Mouse (Mus musculus) midbrain, embryonic 12.5 days (tissue): ENCODE measurements around the gene Lrp1. TPM values are rescaled to one million over a fixed set of nuclear protein-coding genes. Genes with fewer than 3 reads are reported as not detected.
A peak's percentile ranks its signal among the peaks of the same experiment; 100 is the strongest.

Experiments
- ATAC-seq: fragments of 200-750 bp; cut with Nextera tagmentation; 2 replicates; pipeline ENCODE4 v1.8.0; 2017; ENCODE audit warnings: low read depth, moderate TSS enrichment, moderate library complexity; ENCODE audit not compliant: low FRiP score
- H3K27ac ChIP-seq: fragments of 300-500 bp; sonication (generic); replicated peaks from 2 replicates; pipeline ENCODE4 v1.5.1; 2016; ENCODE audit warnings: mild to moderate bottlenecking
- H3K27me3 ChIP-seq: fragments of 300-500 bp; sonication (generic); 2 replicates; pipeline ENCODE4 v1.6.1; 2016; ENCODE audit warnings: mild to moderate bottlenecking
- H3K36me3 ChIP-seq: fragments of 300-500 bp; sonication (generic); 2 replicates; pipeline ENCODE4 v1.6.1; 2016
- H3K4me1 ChIP-seq: fragments of 300-500 bp; sonication (generic); 2 replicates; pipeline ENCODE4 v1.6.1; 2016
- H3K4me2 ChIP-seq: fragments of 300-500 bp; sonication (generic); replicated peaks from 2 replicates; pipeline ENCODE4 v1.6.1; 2016; ENCODE audit warnings: mild to moderate bottlenecking, moderate library complexity
- H3K4me3 ChIP-seq: fragments of 300-500 bp; sonication (generic); 2 replicates; pipeline ENCODE4 v1.5.1; 2016; ENCODE audit warnings: mild to moderate bottlenecking
- H3K9ac ChIP-seq: fragments of 300-500 bp; sonication (generic); replicated peaks from 2 replicates; pipeline ENCODE4 v1.6.1; 2016; ENCODE audit warnings: mild to moderate bottlenecking, moderate library complexity
- H3K9me3 ChIP-seq: fragments of 300-500 bp; sonication (generic); 2 replicates; pipeline ENCODE4 v1.6.1; 2016; ENCODE audit warnings: mild to moderate bottlenecking
- WGBS: fragments of 180-500 bp; shearing (Covaris S2); methylation state at CpG from one replicate; pipeline ENCODE4 v1.1.7; 2016; 5-methylcytosine and 5-hydroxymethylcytosine counted together
- polyA plus RNA-seq: library from polyadenylated mRNA; unstranded; fragments of >200 nt; fragmentation: Nextera tagmentation; extraction: Ambion mirVana; gene quantifications from 2 replicates; pipeline ENCODE4 v1.2.1, GENCODE M21; 2016

Gene Lrp1
- polyA plus RNA-seq, 1 experiment from 2014 or later, result 98.1 TPM

DNA sequence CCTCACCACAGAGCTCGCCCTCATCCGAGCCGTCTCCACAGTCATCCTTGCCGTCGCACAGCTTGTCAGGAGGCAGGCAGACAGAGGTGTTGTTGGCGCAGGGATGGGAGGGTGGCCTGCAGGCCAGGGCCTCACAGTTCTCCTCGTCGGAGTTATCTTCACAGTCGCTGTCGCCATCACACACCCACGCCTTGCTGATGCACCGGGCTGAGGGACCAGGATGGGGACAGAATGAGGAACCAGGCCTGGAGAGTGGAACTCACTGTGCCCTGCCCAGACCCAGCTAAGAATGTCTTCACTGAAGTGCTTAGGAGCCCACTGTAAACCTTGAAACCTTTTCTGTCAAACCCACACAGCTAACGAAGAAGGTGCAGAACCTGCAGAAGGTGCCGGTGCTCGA lies 43.0 kb downstream of the Lrp1 start:
- Histone ChIP-seq H3K4me1 (no peaks in the 10 kb centered on the region), H3K4me2 (no peak overlapping the region), H3K9ac (no peak overlapping the region), H3K36me3 (peaks cover 100% of the 10 kb centered on the region), H3K4me3 (no peak overlapping the region), H3K9me3 (no peaks in the 10 kb centered on the region), H3K27me3 (no peaks in the 10 kb centered on the region), H3K27ac (no peak overlapping the region)
- 95% methylated on average over 15 of the region's 15 CpGs for WGBS
- ATAC-seq, result no peak

DNA sequence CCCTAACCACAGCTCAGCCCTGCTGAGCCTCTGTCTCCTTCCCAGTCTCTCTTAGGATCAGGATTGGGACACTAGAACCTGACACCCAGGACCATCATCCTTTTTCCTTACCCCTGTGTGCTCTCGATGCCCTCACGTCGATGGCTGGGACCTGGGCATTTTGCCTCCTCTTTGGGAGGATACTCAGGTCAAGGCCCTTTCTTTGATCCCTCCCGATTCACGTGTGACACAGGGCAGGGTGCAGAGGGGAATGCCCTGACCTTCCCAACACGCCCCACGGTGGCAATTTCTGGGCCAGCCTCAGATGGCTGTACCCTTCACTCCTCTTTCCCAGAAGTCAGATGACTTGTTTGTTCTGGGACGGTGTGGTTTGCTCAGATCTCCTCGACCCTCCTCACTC lies 43.8 kb downstream of the Lrp1 start:
- Histone ChIP-seq H3K9ac (no peak overlapping the region), H3K27ac (no peak overlapping the region), H3K4me3 (no peak overlapping the region), H3K9me3 (no peaks in the 10 kb centered on the region), H3K36me3 (peaks cover 100% of the 10 kb centered on the region), H3K27me3 (no peaks in the 10 kb centered on the region), H3K4me1 (no peaks in the 10 kb centered on the region), H3K4me2 (no peak overlapping the region)
- no peak for ATAC-seq
- 87% methylated on average over 9 of the region's 9 CpGs for WGBS

DNA sequence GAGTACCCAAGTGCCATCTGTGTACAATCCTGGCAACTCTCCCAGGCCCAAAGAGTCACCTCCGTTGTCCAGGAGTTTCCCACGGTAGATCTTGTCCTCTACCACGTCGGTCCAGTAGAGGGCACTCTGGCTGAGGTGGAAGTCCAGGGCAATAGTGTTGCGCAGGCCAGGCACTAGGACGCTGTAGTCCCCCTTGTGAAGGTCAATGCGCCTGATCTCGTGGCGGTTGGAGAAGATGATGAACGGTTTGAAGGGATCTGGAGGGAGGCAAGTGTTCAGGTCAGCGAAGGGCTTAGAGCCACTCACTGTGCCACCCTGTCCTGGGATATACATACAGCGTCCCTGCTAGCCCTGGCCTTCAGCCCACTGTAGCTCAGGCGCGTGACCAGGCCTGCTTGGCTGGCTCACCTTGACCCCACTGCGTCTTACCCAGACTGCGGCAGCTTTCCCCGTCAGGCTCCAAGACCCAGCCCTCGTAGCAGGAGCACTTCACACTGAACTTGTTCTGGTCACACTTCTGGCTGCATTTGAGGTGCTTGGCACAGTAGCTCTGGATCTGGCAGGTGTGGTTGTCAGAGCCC lies 44.5 kb downstream of the Lrp1 start:
- 69% methylated on average over 18 of the region's 18 CpGs for WGBS
- Histone ChIP-seq H3K4me2 (no peak overlapping the region), H3K9me3 (no peaks in the 10 kb centered on the region), H3K4me3 (no peak overlapping the region), H3K4me1 (no peaks in the 10 kb centered on the region), H3K36me3 (peaks cover 100% of the 10 kb centered on the region), H3K9ac (no peak overlapping the region), H3K27me3 (no peaks in the 10 kb centered on the region), H3K27ac (no peak overlapping the region)
- ATAC-seq, result no peak

DNA sequence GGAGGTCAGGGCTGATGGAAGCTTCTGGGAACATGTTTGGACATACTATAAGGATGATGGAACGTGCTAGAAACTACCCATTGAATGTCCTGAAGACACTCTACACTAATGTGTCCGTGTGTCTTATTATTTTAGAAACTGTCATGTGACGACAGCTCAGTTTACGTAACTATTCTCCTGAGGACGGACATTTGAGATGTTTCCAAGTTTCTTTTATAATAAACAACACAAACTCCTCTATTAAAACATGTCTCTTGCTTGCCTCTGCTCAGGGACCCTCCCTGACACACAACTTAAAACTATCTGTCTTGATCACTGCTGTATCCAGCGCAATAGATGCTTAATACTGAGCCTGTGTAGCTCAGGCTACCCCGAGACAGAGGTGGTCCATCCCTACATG lies 45.2 kb downstream of the Lrp1 start:
- Histone ChIP-seq H3K36me3 (peaks cover 100% of the 10 kb centered on the region), H3K27me3 (no peaks in the 10 kb centered on the region), H3K9me3 (no peaks in the 10 kb centered on the region), H3K4me1 (no peaks in the 10 kb centered on the region), H3K4me2 (no peak overlapping the region), H3K27ac (no peak overlapping the region), H3K9ac (no peak overlapping the region), H3K4me3 (no peak overlapping the region)
- no peak for ATAC-seq
- 96% methylated on average over 7 of the region's 7 CpGs for WGBS

DNA sequence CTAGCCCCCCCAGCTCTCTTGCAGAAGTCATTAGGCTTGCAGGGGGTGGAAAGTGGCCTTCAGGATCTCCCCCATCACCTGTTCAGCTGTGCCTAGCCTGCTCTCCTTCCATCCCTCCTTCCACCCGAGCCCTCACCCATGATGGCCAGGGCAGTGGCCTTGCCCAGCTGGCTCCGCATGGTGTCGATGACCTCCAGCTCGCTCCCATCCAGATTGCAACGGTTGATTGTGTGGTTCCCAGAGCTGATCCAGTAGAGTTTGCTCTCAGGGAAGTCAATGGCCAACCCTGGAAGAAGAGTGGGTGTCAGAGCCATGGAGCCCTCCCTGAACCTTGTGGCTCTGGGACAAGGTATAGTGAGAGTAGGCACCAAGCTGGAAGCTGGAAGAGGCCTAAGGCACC lies 48.7 kb downstream of the Lrp1 start:
- Histone ChIP-seq H3K4me3 (no peak overlapping the region), H3K36me3 (peaks cover 86% of the 10 kb centered on the region), H3K9ac (no peak overlapping the region), H3K27me3 (no peaks in the 10 kb centered on the region), H3K9me3 (no peaks in the 10 kb centered on the region), H3K4me2 (no peak overlapping the region), H3K4me1 (no peaks in the 10 kb centered on the region), H3K27ac (no peak overlapping the region)
- no peak for ATAC-seq
- 92% methylated on average over 5 of the region's 5 CpGs for WGBS

DNA sequence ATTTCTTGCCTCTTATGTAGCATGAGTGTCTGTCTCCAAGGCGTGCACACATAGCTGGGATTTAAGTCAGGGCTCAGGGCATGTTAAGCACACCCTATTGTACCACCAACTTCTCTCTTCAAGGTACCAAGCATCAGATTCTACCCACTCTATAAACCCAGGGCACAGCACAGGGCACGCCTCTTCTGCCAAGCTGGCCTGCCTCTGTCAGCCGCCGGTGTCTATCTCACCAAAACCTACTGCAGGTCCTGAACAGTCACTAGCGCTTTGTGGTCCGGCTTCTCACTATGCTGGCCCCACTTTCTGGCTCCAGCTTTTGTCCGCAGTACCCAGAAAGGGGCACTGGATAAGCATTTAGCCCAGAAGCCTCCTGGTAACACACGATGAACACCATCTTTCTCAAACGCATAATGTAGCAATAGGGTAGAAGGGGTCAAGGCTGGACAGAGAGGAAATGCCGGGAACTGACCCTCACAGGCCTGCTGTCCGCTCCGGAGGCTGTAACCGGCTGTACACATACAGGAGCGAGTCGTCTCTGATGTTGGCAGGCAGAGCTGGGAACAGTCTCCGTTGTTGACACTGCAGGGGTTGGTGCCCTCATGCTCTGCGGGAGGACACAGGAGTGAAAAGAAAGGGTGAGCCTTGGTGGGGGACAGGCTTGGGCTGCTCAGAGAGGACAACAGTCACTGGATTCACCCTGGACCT lies 49.9 kb downstream of the Lrp1 start:
- no peak overlapping the region for H3K27ac ChIP-seq
- no peak for ATAC-seq
- H3K9ac ChIP-seq, result 0 out of 2 replicates have a peak overlapping the region, but pooled peaks have one; percentile 20
- no peaks in the 10 kb centered on the region for H3K4me1 ChIP-seq
- no peak overlapping the region for H3K4me3 ChIP-seq
- peaks cover 86% of the 10 kb centered on the region for H3K36me3 ChIP-seq
- WGBS, result 92% methylated on average over 17 of the region's 17 CpGs
- H3K9me3 ChIP-seq, result no peaks in the 10 kb centered on the region
- no peaks in the 10 kb centered on the region for H3K27me3 ChIP-seq
- no peak overlapping the region for H3K4me2 ChIP-seq

DNA sequence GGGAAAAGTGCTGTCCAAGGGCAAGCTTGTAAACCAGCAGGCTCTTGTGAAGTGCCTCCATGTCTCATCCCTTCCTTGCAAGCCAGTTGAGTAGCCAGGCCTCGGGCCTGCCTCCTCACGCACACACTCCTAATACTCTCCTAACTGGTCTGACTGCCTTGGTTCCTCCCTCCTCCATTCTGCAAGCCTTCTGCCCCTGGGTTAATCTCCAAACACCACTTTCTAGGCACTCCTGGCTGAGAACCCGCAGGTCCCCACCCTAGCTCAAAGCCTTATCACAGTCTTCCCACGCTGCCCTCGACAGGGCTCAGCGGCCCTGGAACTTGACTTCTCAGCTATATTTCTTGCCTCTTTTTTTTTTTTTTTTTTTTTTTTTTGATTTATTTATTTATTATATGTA lies 50.6 kb downstream of the Lrp1 start:
- no peak overlapping the region for H3K4me2 ChIP-seq
- H3K4me3 ChIP-seq, result no peak overlapping the region
- no peaks in the 10 kb centered on the region for H3K9me3 ChIP-seq
- 0 out of 2 replicates have a peak overlapping the region, but pooled peaks have one; percentile 7 for H3K27ac ChIP-seq
- H3K36me3 ChIP-seq, result peaks cover 85% of the 10 kb centered on the region
- no peaks in the 10 kb centered on the region for H3K4me1 ChIP-seq
- WGBS, result 83% methylated on average over 6 of the region's 6 CpGs
- H3K27me3 ChIP-seq, result no peaks in the 10 kb centered on the region
- no peak for ATAC-seq
- no peak overlapping the region for H3K9ac ChIP-seq

DNA sequence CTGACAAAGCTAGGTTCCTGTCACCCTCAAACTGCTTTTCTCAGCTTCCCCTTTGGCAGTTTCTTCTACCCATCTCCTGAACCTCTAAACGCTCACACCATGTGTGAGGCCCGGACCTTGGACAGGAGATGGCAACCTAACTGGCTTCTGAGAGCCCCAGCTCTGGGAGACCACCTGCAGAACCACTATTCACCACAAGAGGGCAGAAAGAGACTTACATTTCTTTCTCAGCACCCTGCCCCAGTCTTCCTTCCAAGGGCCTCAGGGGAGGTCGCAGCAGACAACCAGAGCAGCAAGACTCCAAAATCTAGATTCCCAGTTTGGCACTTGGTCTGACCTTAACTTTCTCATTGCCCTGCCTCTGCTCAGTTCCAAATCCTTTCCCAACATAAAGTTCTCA lies 51.5 kb downstream of the Lrp1 start:
- no peak for ATAC-seq
- Histone ChIP-seq H3K4me3 (no peak overlapping the region), H3K27me3 (no peaks in the 10 kb centered on the region), H3K27ac (no peak overlapping the region), H3K4me1 (no peaks in the 10 kb centered on the region), H3K36me3 (peaks cover 82% of the 10 kb centered on the region), H3K9ac (no peak overlapping the region), H3K9me3 (no peaks in the 10 kb centered on the region), H3K4me2 (no peak overlapping the region)
- 44% methylated on average over 3 of the region's 3 CpGs for WGBS

DNA sequence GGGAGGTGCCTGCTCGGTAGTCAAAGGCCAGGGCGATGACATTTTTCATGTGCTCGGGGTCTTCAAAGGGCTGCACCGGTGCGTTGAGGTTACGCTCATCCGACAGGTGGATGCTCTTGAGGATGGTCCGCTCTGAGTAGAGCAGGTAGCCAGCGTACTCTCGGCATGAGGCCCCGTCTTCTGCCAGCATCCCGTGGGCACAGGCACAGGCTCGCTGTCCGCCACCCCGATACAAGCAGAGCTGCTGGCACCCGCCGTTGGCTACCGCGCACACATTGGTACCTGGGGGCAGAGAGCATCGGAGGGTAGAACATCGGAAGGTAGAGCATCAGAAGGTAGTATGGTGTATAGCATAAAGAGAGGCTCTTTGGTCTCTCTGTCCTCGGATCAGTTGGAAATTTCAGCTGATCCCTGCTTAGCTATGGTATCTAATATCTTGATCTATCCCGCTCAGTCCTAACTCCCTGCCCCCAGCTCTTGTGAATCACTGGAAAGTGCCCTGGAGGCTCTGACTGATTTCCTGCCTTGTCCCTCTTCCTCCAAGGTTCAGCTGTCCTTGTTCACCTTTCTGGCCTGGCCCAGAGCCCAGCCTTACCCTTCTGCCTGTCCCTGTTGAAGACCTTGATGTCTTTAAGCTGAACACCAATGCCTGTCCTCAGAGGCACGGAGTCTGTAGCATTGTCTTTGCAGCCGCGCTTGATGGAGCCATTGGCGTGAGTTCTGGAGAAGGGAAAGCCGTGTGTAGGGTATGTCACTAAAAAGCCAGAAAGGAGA lies 54.2 kb downstream of the Lrp1 start:
- H3K36me3 ChIP-seq, result peaks cover 82% of the 10 kb centered on the region
- H3K27ac ChIP-seq, result no peak overlapping the region
- H3K9me3 ChIP-seq, result no peaks in the 10 kb centered on the region
- H3K4me3 ChIP-seq, result no peak overlapping the region
- WGBS, result 93% methylated on average over 28 of the region's 28 CpGs
- no peak for ATAC-seq
- no peaks in the 10 kb centered on the region for H3K4me1 ChIP-seq
- H3K27me3 ChIP-seq, result no peaks in the 10 kb centered on the region
- no peak overlapping the region for H3K9ac ChIP-seq
- no peak overlapping the region for H3K4me2 ChIP-seq

DNA sequence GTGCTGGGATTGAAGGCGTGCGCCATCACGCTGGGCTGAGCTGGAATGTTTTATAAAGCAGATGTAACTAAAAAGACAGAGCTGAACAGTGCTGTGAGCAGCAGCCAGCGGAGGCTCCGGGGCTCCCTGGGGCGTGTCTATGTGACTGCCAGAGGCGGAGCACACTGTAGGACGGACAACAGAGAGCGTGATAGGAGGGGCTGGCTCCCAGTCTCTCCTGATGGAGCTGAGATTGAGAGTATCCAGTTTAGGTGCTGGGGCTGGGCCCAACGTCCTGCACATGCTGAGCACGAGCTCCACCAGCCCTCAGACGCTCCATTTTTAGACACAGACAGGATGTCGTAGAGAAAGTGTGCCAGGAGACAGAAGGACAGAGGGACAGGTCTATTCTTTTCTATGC lies 56.6 kb downstream of the Lrp1 start:
- H3K27me3 ChIP-seq, result no peaks in the 10 kb centered on the region
- ATAC-seq, result no peak
- H3K36me3 ChIP-seq, result peaks cover 91% of the 10 kb centered on the region
- no peak overlapping the region for H3K9ac ChIP-seq
- H3K9me3 ChIP-seq, result no peaks in the 10 kb centered on the region
- H3K4me3 ChIP-seq, result no peak overlapping the region
- no peaks in the 10 kb centered on the region for H3K4me1 ChIP-seq
- WGBS, result 65% methylated on average over 13 of the region's 13 CpGs
- H3K4me2 ChIP-seq, result no peak overlapping the region
- no peak overlapping the region for H3K27ac ChIP-seq

DNA sequence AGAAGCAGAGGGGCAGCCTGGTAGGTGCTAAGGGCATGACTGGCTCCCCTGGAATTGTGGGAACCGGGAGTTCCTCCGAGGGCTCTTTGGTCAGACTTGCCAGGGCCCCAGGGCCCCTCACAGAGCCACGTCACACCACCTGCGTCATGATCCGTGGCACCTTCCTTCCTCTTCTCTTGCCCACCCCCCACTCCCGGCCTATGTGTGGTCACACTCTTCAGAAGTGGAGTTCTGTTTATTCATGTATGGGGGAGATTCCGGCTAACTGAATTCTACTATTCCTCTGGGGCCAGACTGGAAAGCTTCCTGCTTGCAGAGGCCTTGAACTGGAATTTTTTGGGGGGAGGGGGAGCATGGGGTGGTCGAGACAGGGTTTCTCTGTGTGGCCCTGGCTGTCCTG lies 57.1 kb downstream of the Lrp1 start:
- H3K9ac ChIP-seq, result no peak overlapping the region
- no peak overlapping the region for H3K4me2 ChIP-seq
- 89% methylated on average over 8 of the region's 8 CpGs for WGBS
- H3K27ac ChIP-seq, result no peak overlapping the region
- H3K4me1 ChIP-seq, result no peaks in the 10 kb centered on the region
- ATAC-seq, result no peak
- H3K4me3 ChIP-seq, result no peak overlapping the region
- H3K9me3 ChIP-seq, result no peaks in the 10 kb centered on the region
- H3K27me3 ChIP-seq, result no peaks in the 10 kb centered on the region
- H3K36me3 ChIP-seq, result peaks cover 91% of the 10 kb centered on the region

DNA sequence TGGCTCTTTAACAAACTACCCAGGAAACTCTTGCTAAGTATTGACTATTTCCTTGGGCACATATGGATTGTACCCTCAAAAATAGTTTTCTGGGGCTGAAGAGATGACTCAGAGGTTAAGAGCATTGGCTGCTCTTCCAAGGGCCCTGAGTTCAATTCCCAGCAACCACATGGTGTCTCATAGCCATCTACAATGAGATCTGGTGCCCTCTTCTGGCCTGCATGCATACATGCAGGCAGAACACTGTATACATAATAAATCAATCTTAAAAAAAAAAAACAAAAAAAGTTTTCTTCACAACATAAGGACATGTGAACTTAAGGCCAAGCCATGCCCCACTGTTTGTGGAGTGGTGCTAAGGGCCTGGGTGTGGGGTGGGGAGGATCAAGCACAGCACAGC lies 59.8 kb downstream of the Lrp1 start:
- H3K9ac ChIP-seq, result no peak overlapping the region
- no peak overlapping the region for H3K4me2 ChIP-seq
- no peaks in the 10 kb centered on the region for H3K27me3 ChIP-seq
- H3K4me1 ChIP-seq, result no peaks in the 10 kb centered on the region
- H3K36me3 ChIP-seq, result peaks cover 95% of the 10 kb centered on the region
- no peak for ATAC-seq
- no peak overlapping the region for H3K4me3 ChIP-seq
- no peak overlapping the region for H3K27ac ChIP-seq
- H3K9me3 ChIP-seq, result 0 out of 2 replicates have a peak, but pooled peaks cover 3% of the 10 kb centered on the region
